Mouse (Mus musculus): ENCODE measurements around the gene Ank3.

Ank3 gene

DNA sequence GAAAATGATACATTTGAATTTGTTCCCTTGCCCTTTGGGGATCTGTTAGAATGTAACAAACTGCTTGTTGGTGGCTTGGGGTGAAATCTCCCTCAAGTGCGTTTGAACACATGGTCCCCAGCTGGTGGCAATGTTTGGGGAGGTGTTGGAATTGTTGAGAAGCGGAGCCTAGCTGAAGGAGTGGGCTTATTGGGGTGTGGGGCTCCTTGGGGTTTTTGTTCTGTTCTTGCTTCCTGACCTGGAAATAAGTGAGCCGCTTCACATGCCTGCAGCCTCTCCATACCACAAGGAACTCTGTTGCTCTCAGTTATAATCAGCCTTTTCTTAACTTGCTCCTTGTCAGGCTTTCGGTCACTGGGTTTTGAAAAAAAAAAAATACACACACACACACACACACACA, 73.3 kb downstream of the Ank3 start:
- no peak for DNase-seq (ENCODE audit: low read depth in 2 of 2, low spot score in 2 of 2)

DNA sequence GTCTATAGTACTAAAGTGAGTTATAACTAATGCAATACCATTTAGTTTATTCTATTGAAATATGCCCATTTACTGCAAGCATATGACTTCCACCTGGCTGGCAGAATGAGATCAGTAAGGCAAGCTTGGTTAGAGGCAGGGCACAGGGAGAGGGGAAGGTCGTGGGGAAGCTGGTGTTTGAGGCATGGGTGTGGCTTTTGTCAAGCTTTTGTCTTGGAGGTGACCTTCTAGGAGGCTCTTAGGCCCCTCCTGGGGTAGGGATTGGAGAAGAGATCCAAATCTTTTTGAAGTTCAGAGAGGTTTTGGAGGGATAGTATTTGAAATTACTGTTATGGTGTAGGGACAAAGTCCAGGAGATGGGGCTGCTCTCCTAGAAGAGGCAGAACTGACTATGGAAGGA, 78.3 kb downstream of the Ank3 start:
- DNase-seq (ENCODE audit: low read depth in 2 of 2, low spot score in 2 of 2): no peak

- no peak for DNase-seq (ENCODE audit: low read depth in 2 of 2, low spot score in 2 of 2)
Measured at GRCm38 (mm10) chr10:69477656-69478055, 79.1 kb downstream of the Ank3 start.

DNA sequence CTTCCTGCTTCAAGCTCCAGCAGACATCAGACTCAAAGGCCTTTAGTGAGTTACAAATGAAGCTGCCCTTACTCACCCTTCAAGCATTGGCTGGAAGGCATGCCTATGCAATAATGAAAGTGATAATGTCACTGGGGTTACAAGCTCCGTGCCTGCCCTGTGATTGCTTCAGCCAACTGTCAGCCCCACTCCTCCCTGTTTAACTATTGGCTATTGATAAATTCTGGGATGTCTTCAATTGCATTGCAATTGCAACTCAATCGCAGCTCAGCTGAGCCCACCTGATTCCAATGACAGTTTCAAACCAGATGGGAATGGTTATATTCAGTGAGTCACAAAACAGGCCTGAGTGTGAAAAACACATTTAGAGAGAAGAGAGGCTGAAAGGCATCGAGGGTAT, 80.3 kb downstream of the Ank3 start:
- no peak for DNase-seq (ENCODE audit: low read depth in 2 of 2, low spot score in 2 of 2)

DNA sequence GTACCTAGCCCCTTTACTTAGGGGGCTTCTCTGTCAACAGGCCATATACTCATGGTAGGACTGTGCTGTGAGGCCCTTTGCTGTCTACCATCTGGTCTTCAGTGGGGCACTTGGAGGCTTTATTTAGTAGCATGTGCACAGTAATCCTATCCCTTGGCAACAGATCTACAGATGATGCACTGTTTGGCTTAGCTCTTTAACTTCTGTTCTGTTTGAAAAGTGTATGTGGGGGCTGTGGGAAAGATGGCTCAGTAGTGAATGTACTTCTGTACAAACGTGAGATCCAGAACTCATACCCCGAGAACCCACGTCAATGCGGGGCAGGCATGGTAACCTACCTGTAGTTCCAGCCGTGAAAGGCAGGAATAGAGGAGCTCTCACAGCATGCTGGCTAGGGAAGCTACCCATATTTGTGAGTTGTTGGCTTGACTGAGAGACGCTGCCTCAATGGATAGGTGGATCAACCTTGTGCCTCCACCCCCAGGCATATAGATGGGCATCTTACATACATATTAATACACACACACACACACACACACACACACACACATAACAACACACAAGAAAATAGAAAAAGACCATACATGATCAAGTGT, 86.7 kb downstream of the Ank3 start:
- no peak for DNase-seq (ENCODE audit: low read depth in 2 of 2, low spot score in 2 of 2)

- DNase-seq (ENCODE audit: low read depth in 2 of 2, low spot score in 2 of 2): no peak
Measured at GRCm38 (mm10) chr10:69490182-69490581, 91.6 kb downstream of the Ank3 start.

GRCm38 (mm10) chr10:69491975-69492374, 93.4 kb downstream of the Ank3 start:
- DNase-seq (ENCODE audit: low read depth in 2 of 2, low spot score in 2 of 2): no peak

GRCm38 (mm10) chr10:69497382-69497781, 98.8 kb downstream of the Ank3 start:
- no peak for DNase-seq (ENCODE audit: low read depth in 2 of 2, low spot score in 2 of 2)

- DNase-seq (ENCODE audit: low read depth in 2 of 2, low spot score in 2 of 2): no peak
Measured at GRCm38 (mm10) chr10:69500171-69500860, 101.7 kb downstream of the Ank3 start.

- DNase-seq (ENCODE audit: low read depth in 2 of 2, low spot score in 2 of 2): no peak
Measured at GRCm38 (mm10) chr10:69503791-69504190, 105.2 kb downstream of the Ank3 start.

- DNase-seq (ENCODE audit: low read depth in 2 of 2, low spot score in 2 of 2): no peak
Measured at GRCm38 (mm10) chr10:69507719-69508118, 109.1 kb downstream of the Ank3 start.

DNA sequence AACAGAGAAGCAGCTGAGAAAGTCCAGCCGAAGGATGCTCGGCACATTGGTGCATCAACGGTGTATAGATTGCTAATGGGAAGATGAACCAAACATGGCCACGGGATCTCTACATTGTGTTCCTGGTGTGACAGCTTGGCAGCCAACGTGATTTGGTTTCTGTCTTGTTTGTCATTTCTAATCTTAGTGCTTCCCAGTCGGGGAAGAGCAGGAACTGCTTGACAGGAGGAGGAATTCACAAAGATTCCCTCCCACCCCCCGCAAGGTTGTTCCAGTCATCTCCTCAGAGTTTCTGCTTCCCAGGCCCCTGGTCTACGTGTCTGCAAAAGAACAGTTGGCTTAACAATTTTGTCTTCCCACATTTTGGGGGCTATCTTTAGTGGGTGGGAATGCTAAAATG, 111.8 kb downstream of the Ank3 start:
- DNase-seq (ENCODE audit: low read depth in 2 of 2, low spot score in 2 of 2): no peak

GRCm38 (mm10) chr10:69511234-69511633, 112.7 kb downstream of the Ank3 start:
- DNase-seq (ENCODE audit: low read depth in 2 of 2, low spot score in 2 of 2): no peak

DNA sequence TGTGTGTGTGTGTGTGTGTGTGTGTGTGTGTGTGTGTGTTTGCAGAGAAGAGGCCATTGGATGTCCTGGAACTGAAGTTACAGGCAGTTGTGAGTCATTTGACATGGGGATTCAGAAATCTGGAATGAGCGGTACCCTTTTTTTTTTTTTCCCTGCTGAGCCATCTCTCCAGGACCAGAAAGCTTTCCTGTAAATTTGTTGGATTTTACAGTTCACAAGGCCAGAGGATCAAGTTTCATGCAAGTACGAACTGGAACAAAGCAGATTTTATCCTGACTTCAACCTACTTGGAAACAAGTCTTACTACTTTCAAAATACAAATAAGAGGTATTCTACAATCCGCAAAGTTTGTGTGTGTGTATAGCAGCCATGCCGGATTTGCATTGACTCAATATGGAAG, 123.4 kb downstream of the Ank3 start:
- DNase-seq (ENCODE audit: low read depth in 2 of 2, low spot score in 2 of 2): no peak

GRCm38 (mm10) chr10:69523202-69523601, 124.6 kb downstream of the Ank3 start:
- DNase-seq (ENCODE audit: low read depth in 2 of 2, low spot score in 2 of 2): peak in 1 of 2 experiments; percentile 2

GRCm38 (mm10) chr10:69527318-69527717, 128.7 kb downstream of the Ank3 start:
- DNase-seq (ENCODE audit: low read depth in 2 of 2, low spot score in 2 of 2): no peak

DNA sequence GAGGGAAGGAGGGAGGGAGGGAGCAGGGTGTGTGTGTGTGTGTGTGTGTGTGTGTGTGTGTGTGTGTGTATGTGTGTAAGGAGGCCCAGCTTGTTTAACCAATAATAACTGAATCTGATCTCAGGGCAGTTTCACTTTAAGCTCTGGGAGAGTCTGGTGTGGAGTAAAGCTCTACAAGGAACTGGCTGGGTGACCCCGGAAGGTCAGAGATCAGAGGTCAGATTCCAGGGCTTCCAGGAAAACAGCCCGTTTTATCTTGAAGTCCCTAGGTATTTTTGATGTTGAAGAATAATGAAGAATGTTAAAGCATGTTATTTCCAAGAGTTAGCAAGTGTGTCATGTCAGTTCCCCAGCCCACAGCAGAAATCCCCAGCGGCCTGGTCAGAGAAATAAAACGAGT, 130.2 kb downstream of the Ank3 start:
- no peak for DNase-seq (ENCODE audit: low read depth in 2 of 2, low spot score in 2 of 2)

DNA sequence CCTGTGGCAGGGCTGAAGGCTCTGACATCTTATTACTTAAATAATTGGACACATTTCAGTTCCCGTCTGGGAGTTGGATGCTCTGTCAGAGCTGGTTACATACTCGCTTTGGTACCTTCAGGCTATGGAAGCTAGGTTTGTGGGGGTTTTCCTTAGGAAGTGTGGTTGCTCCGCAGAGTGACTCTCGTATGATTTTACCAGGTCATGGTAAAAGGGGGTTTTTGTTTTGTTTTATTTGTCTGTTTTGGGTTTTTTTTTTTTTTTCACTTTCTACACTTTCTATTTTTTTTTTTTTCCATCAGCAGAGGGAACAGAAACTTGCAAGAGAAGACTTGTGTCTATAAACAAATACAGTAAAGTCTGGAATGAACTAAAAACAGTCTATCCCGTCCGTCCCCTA, 131.8 kb downstream of the Ank3 start:
- no peak for DNase-seq (ENCODE audit: low read depth in 2 of 2, low spot score in 2 of 2)

DNA sequence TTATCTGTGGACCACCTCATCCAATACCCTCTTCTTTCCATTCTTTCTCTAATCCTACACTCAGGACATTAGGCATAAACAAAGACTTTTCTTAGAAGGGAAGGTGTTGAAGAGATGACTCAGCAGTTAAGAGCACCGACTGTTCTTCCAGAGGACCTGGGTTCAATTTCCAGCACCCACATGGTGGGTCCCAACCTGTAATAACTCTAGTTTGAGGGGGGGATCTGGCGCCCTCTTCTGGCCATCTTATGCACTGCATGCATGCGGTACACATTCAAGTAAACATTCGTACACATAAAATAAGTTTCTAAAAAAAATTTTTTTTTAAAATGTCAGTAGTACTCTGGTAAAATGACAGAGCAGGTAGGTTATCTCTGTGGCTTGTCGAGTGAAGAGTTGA, 133.0 kb downstream of the Ank3 start:
- DNase-seq (ENCODE audit: low read depth in 2 of 2, low spot score in 2 of 2): no peak

GRCm38 (mm10) chr10:69532169-69532730, 133.7 kb downstream of the Ank3 start:
- no peak for DNase-seq (ENCODE audit: low read depth in 2 of 2, low spot score in 2 of 2)

GRCm38 (mm10) chr10:69533505-69534388, 135.2 kb downstream of the Ank3 start:
- DNase-seq (ENCODE audit: low read depth in 2 of 2, low spot score in 2 of 2): no peak

- no peak for DNase-seq (ENCODE audit: low read depth in 2 of 2, low spot score in 2 of 2)
Measured at GRCm38 (mm10) chr10:69534716-69535115, 136.1 kb downstream of the Ank3 start.

All from CD8-positive naive resting alpha-beta T cell, adult 2 months (primary cell).